Mouse (Mus musculus) bone marrow, adult 2 months (tissue): ENCODE results near the gene Cers1.

Source experiments
- CTCF ChIP-seq: fragments of 200-500 bp; IDR thresholded peaks from 2 replicates; pipeline ENCODE4 v1.5.1; 2011; ENCODE audit warnings: low read length, control low read depth; ENCODE audit not compliant: control insufficient read depth, insufficient read depth
- POLR2A ChIP-seq: fragments of 200-500 bp; IDR thresholded peaks from 2 replicates; pipeline ENCODE4 v1.6.1; 2011; ENCODE audit warnings: low read depth, mild to moderate bottlenecking, control low read depth, low read length, borderline replicate concordance; ENCODE audit not compliant: control insufficient read depth

- no peak for TF ChIP-seq POLR2A
- no peak for TF ChIP-seq CTCF
Observed at GRCm38 (mm10) chr8:70361484-70362032, 46.0 kb downstream of the Cers1 start.
